Mouse (Mus musculus): ENCODE measurements at regions not wholly inside any gene's neighbourhood (a gene's known extent, or its start where the extent isn't known, plus 50 kb on each side); places are given as distances from the start of the nearest gene placed in this dataset.
A peak's percentile ranks its signal among the peaks of the same experiment; 100 is the strongest.

DNA sequence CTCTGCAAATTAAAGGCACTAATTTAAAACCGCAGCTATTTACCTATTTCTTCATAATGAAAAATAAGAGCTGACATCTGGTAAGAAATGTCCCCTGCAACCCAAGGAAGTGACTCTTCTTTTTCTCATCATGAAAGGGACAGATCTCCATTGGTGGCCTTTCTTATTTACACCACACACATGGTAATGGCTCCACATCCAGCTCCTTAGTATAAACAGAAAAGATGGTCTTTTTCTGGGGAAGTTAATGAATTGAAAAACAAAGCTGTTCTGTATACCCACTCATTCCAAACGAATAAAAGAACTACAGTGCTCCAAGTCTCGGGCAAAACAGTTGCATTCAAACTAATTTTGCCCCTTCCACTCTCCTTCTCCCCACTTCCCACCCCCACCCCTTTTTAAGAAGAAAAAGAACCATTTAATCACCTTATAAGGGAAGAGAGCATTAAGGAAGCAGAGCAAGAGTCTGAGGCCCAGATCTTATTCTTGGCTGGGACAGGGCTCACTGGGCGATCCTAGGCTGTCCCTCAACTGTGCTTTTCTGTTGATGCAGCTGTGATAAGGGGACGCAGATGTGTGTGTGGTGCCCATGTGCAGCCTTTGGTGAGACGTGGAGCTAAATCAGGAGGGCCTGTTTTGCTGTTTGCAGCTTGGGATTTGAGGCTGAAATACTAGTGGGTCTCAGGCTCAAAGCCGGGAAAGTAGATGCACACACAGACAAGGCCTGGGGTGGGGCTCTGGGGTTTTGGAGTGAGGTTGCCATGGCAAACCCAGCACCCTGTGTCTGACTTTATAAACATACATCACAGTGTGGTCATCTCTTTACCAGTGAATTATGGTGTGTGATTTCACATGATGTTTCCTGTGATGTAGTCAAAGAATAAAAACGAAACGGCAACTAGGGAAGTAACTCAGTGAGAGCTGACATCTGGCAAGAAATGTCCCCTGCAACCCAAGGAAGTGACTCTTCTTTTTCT is 113.6 kb upstream of the Ercc6l2 start:
- H3K27me3 ChIP-seq (replicated peaks) = no peaks in the 10 kb centered on the region
- no peak overlapping the region for H3K4me2 ChIP-seq
- no peaks in the 10 kb centered on the region for H3K36me3 ChIP-seq
- H3K27ac ChIP-seq = peak overlapping the region; percentile 82
- H3K9ac ChIP-seq = no peak overlapping the region
- no peaks in the 10 kb centered on the region for H3K9me3 ChIP-seq
- H3K4me3 ChIP-seq (replicated peaks) = no peak overlapping the region
- peak; percentile 59; the same call in 1 of the 2 replicates for ATAC-seq (ENCODE audit: insufficient read depth, low FRiP score, low read depth)
- H3K4me1 ChIP-seq = no peaks in the 10 kb centered on the region
- 27% methylated on average over 9 of the region's 9 CpGs for WGBS

- no peaks in the 10 kb centered on the region for H3K9me3 ChIP-seq
- H3K27me3 ChIP-seq (replicated peaks) = no peaks in the 10 kb centered on the region
- no peaks in the 10 kb centered on the region for H3K36me3 ChIP-seq
- 78% methylated on average over 2 of the region's 2 CpGs for WGBS
- no peaks in the 10 kb centered on the region for H3K4me1 ChIP-seq
- H3K9ac ChIP-seq = no peak overlapping the region
- no peak for ATAC-seq (ENCODE audit: insufficient read depth, low FRiP score, low read depth)
- H3K27ac ChIP-seq = no peak overlapping the region
- H3K4me2 ChIP-seq = no peak overlapping the region
- H3K4me3 ChIP-seq (replicated peaks) = no peak overlapping the region
These were observed 106.5 kb upstream of the Ercc6l2 start for GRCm38 (mm10) chr13:63708567-63708966.

DNA sequence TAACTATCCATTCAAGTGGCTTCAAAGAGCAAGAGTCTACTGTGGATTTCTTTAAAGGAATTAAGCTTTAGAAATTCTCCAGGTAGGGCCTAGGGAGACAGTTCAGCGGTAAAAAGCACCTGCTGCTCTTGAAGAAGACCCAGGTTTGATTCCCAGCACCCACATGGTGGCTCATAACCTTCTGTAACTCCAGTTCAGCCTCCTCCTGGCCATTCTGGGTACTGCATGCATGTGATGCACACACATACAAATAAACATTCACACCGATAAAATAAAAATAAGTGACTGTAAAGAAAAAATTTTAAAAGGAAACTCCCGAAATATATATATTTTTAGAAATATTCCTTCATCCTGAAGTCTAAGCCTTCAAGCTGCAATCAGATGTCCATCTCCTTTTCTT is 101.9 kb upstream of the Ercc6l2 start:
- Histone ChIP-seq H3K4me2 (no peak overlapping the region), H3K27me3 (replicated peaks) (no peaks in the 10 kb centered on the region), H3K9me3 (no peaks in the 10 kb centered on the region), H3K9ac (no peak overlapping the region), H3K36me3 (no peaks in the 10 kb centered on the region), H3K4me1 (peaks cover 3% of the 10 kb centered on the region; the same call in 1 of the 2 replicates), H3K4me3 (replicated peaks) (no peak overlapping the region), H3K27ac (no peak overlapping the region)
- ATAC-seq (ENCODE audit: insufficient read depth, low FRiP score, low read depth) = no peak
- 92% methylated on average over 3 of the region's 3 CpGs for WGBS

- peaks cover 20% of the 10 kb centered on the region for H3K4me1 ChIP-seq
- H3K4me2 ChIP-seq = no peak overlapping the region
- no peaks in the 10 kb centered on the region for H3K27me3 ChIP-seq (replicated peaks)
- no peak overlapping the region for H3K27ac ChIP-seq
- H3K9ac ChIP-seq = no peak overlapping the region
- no peak overlapping the region for H3K4me3 ChIP-seq (replicated peaks)
- no peaks in the 10 kb centered on the region for H3K9me3 ChIP-seq
- 80% methylated on average over 1 of the region's 1 CpGs for WGBS
- H3K36me3 ChIP-seq = no peaks in the 10 kb centered on the region
- ATAC-seq (ENCODE audit: insufficient read depth, low FRiP score, low read depth) = no peak
These were observed 98.5 kb upstream of the Ercc6l2 start for GRCm38 (mm10) chr13:63716498-63716897.

DNA sequence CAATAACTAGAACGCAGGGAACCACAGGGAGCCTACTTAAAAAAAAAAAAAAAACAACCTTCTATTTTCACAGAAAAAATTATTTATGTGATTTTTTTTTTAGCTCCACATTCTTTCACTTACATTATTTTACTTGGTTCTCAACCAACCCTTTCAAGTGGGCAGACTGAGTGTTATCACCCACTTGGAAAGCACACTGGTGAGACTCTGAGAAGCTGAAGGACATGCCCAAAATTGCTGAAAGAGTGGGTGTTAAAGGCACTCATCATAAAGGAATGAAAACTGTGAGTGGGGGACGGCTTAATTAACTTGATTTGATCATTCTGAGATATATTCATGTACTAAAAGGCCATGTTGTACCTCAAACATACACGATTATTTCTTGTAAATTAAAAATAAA is 97.8 kb upstream of the Ercc6l2 start:
- no peaks in the 10 kb centered on the region for H3K36me3 ChIP-seq
- H3K9ac ChIP-seq = no peak overlapping the region
- H3K4me2 ChIP-seq = no peak overlapping the region
- no peaks in the 10 kb centered on the region for H3K9me3 ChIP-seq
- H3K27ac ChIP-seq = no peak overlapping the region
- H3K4me3 ChIP-seq (replicated peaks) = no peak overlapping the region
- whole genome bisulfite sequencing = 83% methylated on average over 3 of the region's 3 CpGs
- no peak for ATAC-seq (ENCODE audit: insufficient read depth, low FRiP score, low read depth)
- H3K27me3 ChIP-seq (replicated peaks) = no peaks in the 10 kb centered on the region
- H3K4me1 ChIP-seq = peaks cover 20% of the 10 kb centered on the region

GRCm38 (mm10) chr13:63718782-63719181 is 96.3 kb upstream of the Ercc6l2 start:
- H3K27ac ChIP-seq = peak overlapping the region; percentile 75
- no peaks in the 10 kb centered on the region for H3K36me3 ChIP-seq
- 51% methylated on average over 2 of the region's 2 CpGs for WGBS
- H3K4me3 ChIP-seq (replicated peaks) = no peak overlapping the region
- no peak overlapping the region for H3K9ac ChIP-seq
- ATAC-seq (ENCODE audit: insufficient read depth, low FRiP score, low read depth) = no peak
- no peaks in the 10 kb centered on the region for H3K9me3 ChIP-seq
- no peak overlapping the region for H3K4me2 ChIP-seq
- H3K27me3 ChIP-seq (replicated peaks) = no peaks in the 10 kb centered on the region
- peaks cover 20% of the 10 kb centered on the region for H3K4me1 ChIP-seq

GRCm38 (mm10) chr13:63719351-63720207 is 95.5 kb upstream of the Ercc6l2 start:
- Histone ChIP-seq H3K27ac (peak overlapping the region; percentile 75), H3K36me3 (no peaks in the 10 kb centered on the region), H3K27me3 (replicated peaks) (no peaks in the 10 kb centered on the region), H3K4me3 (replicated peaks) (no peak overlapping the region), H3K9ac (no peak overlapping the region), H3K9me3 (no peaks in the 10 kb centered on the region), H3K4me2 (no peak overlapping the region), H3K4me1 (peaks cover 27% of the 10 kb centered on the region)
- WGBS = 23% methylated on average over 8 of the region's 8 CpGs
- peak; percentile 76; the same call in 1 of the 2 replicates for ATAC-seq (ENCODE audit: insufficient read depth, low FRiP score, low read depth)

- Histone ChIP-seq H3K36me3 (no peaks in the 10 kb centered on the region), H3K27me3 (replicated peaks) (no peaks in the 10 kb centered on the region), H3K27ac (peak overlapping the region; percentile 75), H3K4me1 (peaks cover 33% of the 10 kb centered on the region), H3K4me3 (replicated peaks) (no peak overlapping the region), H3K9me3 (no peaks in the 10 kb centered on the region), H3K9ac (no peak overlapping the region), H3K4me2 (no peak overlapping the region)
- no peak for ATAC-seq (ENCODE audit: insufficient read depth, low FRiP score, low read depth)
- WGBS = 74% methylated on average over 3 of the region's 3 CpGs
These were observed 94.4 kb upstream of the Ercc6l2 start for GRCm38 (mm10) chr13:63720610-63721009.

- Histone ChIP-seq H3K4me1 (peaks cover 33% of the 10 kb centered on the region), H3K9me3 (no peaks in the 10 kb centered on the region), H3K4me3 (replicated peaks) (no peak overlapping the region), H3K27ac (peak overlapping the region; percentile 75; the same call in 1 of the 2 replicates), H3K4me2 (no peak overlapping the region), H3K36me3 (no peaks in the 10 kb centered on the region), H3K27me3 (replicated peaks) (no peaks in the 10 kb centered on the region), H3K9ac (no peak overlapping the region)
- no peak for ATAC-seq (ENCODE audit: insufficient read depth, low FRiP score, low read depth)
- 65% methylated on average over 5 of the region's 5 CpGs for WGBS
These were observed 93.9 kb upstream of the Ercc6l2 start for GRCm38 (mm10) chr13:63721011-63721625.

DNA sequence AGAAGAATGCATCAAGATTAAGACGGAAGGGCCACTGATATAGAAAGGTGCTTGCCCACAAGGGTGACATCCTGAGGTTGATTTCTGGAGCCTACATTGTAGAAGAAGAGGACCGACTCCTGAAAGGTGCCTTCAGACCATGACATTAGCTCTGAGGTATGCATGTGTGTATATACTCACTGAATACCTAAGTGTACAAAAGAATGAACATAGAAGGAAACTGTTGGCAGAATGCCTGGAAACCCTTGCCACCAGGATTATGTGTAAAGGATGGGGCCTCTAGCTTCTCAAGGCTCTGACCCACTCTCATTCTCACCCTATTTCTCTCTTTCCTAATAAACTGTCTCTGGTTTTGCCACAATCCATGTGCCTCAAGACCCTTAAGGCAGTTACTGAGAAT is 90.7 kb upstream of the Ercc6l2 start:
- H3K27ac ChIP-seq = peak overlapping the region; percentile 64; the same call in 1 of the 2 replicates
- no peaks in the 10 kb centered on the region for H3K27me3 ChIP-seq (replicated peaks)
- 0 out of 2 replicates have a peak, but pooled peaks have one; percentile 40 for ATAC-seq (ENCODE audit: insufficient read depth, low FRiP score, low read depth)
- H3K4me2 ChIP-seq = no peak overlapping the region
- 63% methylated on average over 2 of the region's 2 CpGs for WGBS
- H3K4me3 ChIP-seq (replicated peaks) = no peak overlapping the region
- no peaks in the 10 kb centered on the region for H3K9me3 ChIP-seq
- H3K4me1 ChIP-seq = peaks cover 27% of the 10 kb centered on the region
- no peak overlapping the region for H3K9ac ChIP-seq
- no peaks in the 10 kb centered on the region for H3K36me3 ChIP-seq

DNA sequence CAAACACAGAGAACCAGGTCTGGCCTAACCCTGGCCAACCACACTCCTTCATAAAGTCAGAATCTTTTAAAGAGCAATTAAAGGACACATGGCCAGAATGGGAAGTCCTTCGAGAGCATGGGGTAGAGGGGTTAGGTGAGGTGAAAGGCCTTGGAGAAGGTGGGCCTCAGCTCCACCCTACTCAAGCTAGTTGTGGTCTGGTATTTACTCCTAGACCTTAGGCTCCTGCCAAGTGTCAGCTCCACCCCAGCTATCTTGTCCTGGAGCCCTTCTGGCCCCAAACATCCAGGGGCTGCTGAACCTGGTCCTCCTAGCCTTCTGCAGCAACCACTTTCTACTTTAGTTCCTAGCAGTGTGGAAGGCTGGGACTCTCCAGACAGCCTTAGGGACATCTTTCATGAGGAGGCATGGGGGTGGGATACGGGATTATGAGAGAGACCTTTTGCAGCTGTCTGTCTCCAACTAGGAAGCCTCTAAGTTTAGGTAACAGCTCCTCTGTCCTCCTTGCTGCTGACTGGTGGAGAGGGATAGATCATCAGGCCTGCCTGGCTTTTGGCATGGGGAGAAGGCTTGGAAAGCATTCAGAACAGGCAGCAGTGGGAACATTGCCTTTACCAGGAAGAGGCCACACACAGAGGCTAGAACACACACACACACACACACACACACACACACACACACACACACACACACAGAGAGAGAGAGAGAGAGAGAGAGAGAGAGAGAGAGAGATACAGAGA is 90.0 kb upstream of the Ercc6l2 start:
- Histone ChIP-seq H3K4me3 (replicated peaks) (no peak overlapping the region), H3K4me2 (no peak overlapping the region), H3K36me3 (no peaks in the 10 kb centered on the region), H3K9ac (no peak overlapping the region), H3K27me3 (replicated peaks) (no peaks in the 10 kb centered on the region), H3K9me3 (no peaks in the 10 kb centered on the region), H3K27ac (peak overlapping the region; percentile 64), H3K4me1 (peaks cover 21% of the 10 kb centered on the region)
- ATAC-seq (ENCODE audit: insufficient read depth, low FRiP score, low read depth) = no peak
- 57% methylated on average over 2 of the region's 2 CpGs for WGBS
